Mouse (Mus musculus): ENCODE measurements around the gene Gm867. TPM values are rescaled to one million over a fixed set of nuclear protein-coding genes. Genes with fewer than 3 reads are reported as not detected.
A peak's percentile ranks its signal among the peaks of the same experiment; 100 is the strongest.

Gene Gm867
- polyA plus RNA-seq, 1 experiment from 2014 or later: not detected

GRCm38 (mm10) chr10:75939481-75940234 lies 814 bp downstream of the Gm867 start:
- Histone ChIP-seq H3K36me3 (ENCODE audit: control insufficient read depth, insufficient read depth, low read length) (no peaks in the 10 kb centered on the region), H3K4me1 (ENCODE audit: control insufficient read depth, insufficient read depth, low read length) (peaks cover 11% of the 10 kb centered on the region; the same call in 1 of the 2 replicates), H3K27ac (ENCODE audit: low read depth, low read length) (no peak overlapping the region), H3K9me3 (replicated peaks; ENCODE audit: control insufficient read depth, low read length) (no peaks in the 10 kb centered on the region), H3K27me3 (replicated peaks; ENCODE audit: control insufficient read depth, insufficient read depth, low read length) (peaks cover 18% of the 10 kb centered on the region), H3K4me3 (ENCODE audit: low read depth, low read length) (no peak overlapping the region), H3K4me2 (ENCODE audit: low read length) (no peak overlapping the region), H3K9ac (ENCODE audit: low read length) (no peak overlapping the region)
- WGBS: 55% methylated on average over 9 of the region's 9 CpGs
- DNase-seq (ENCODE audit: low spot score) (no peak), ATAC-seq (no peak)

GRCm38 (mm10) chr10:75937851-75938643 lies 2.4 kb downstream of the Gm867 start:
- H3K27me3 ChIP-seq (replicated peaks; ENCODE audit: control insufficient read depth, insufficient read depth, low read length): peaks cover 19% of the 10 kb centered on the region
- no peak overlapping the region for H3K27ac ChIP-seq (ENCODE audit: low read depth, low read length)
- H3K9me3 ChIP-seq (replicated peaks; ENCODE audit: control insufficient read depth, low read length): no peaks in the 10 kb centered on the region
- no peak overlapping the region for H3K4me3 ChIP-seq (ENCODE audit: low read depth, low read length)
- ATAC-seq (no peak), DNase-seq (ENCODE audit: low spot score) (no peak)
- H3K36me3 ChIP-seq (ENCODE audit: control insufficient read depth, insufficient read depth, low read length): no peaks in the 10 kb centered on the region
- no peak overlapping the region for H3K9ac ChIP-seq (ENCODE audit: low read length)
- 58% methylated on average over 10 of the region's 10 CpGs for WGBS
- no peak overlapping the region for H3K4me2 ChIP-seq (ENCODE audit: low read length)
- H3K4me1 ChIP-seq (ENCODE audit: control insufficient read depth, insufficient read depth, low read length): peaks cover 7% of the 10 kb centered on the region; the same call in 1 of the 2 replicates

- Histone ChIP-seq H3K27me3 (replicated peaks; ENCODE audit: control insufficient read depth, insufficient read depth, low read length) (peaks cover 23% of the 10 kb centered on the region), H3K36me3 (ENCODE audit: control insufficient read depth, insufficient read depth, low read length) (no peaks in the 10 kb centered on the region), H3K4me2 (ENCODE audit: low read length) (no peak overlapping the region), H3K4me1 (ENCODE audit: control insufficient read depth, insufficient read depth, low read length) (peaks cover 11% of the 10 kb centered on the region), H3K9me3 (replicated peaks; ENCODE audit: control insufficient read depth, low read length) (no peaks in the 10 kb centered on the region), H3K4me3 (ENCODE audit: low read depth, low read length) (no peak overlapping the region), H3K27ac (ENCODE audit: low read depth, low read length) (no peak overlapping the region), H3K9ac (ENCODE audit: low read length) (no peak overlapping the region)
- ATAC-seq (no peak), DNase-seq (ENCODE audit: low spot score) (no peak)
- 39% methylated on average over 18 of the region's 18 CpGs for WGBS
These were observed 3.4 kb downstream of the Gm867 start for GRCm38 (mm10) chr10:75936909-75937667.

- H3K4me1 ChIP-seq (ENCODE audit: control insufficient read depth, insufficient read depth, low read length): peaks cover 17% of the 10 kb centered on the region
- H3K4me2 ChIP-seq (ENCODE audit: low read length): peak within 1 kb of the TSS; percentile 92
- H3K27ac ChIP-seq (ENCODE audit: low read depth, low read length): no peak within 1 kb of the TSS
- H3K9ac ChIP-seq (ENCODE audit: low read length): peak within 1 kb of the TSS; percentile 46
- under 1% methylated on average over 51 of the region's 51 CpGs for WGBS
- H3K36me3 ChIP-seq (ENCODE audit: control insufficient read depth, insufficient read depth, low read length): no peaks in the 10 kb centered on the region
- peaks cover 26% of the 10 kb centered on the region for H3K27me3 ChIP-seq (replicated peaks; ENCODE audit: control insufficient read depth, insufficient read depth, low read length)
- DNase-seq (ENCODE audit: low spot score) (peak; percentile 78), ATAC-seq (peak; percentile 52)
- H3K4me3 ChIP-seq (ENCODE audit: low read depth, low read length): peak within 1 kb of the TSS; percentile 46
- no peaks in the 10 kb centered on the region for H3K9me3 ChIP-seq (replicated peaks; ENCODE audit: control insufficient read depth, low read length)
These were observed 4.6 kb downstream of the Gm867 start, which contains the start of gene Mmp11 for GRCm38 (mm10) chr10:75935680-75936541. Gene Mmp11, minus strand, starts transcription at chr10:75936496.

- H3K4me3 ChIP-seq (ENCODE audit: low read depth, low read length): peak overlapping the region; percentile 46; the same call in 1 of the 2 replicates
- H3K9ac ChIP-seq (ENCODE audit: low read length): peak overlapping the region; percentile 46; the same call in 1 of the 2 replicates
- peaks cover 21% of the 10 kb centered on the region for H3K4me1 ChIP-seq (ENCODE audit: control insufficient read depth, insufficient read depth, low read length)
These were observed 5.5 kb downstream of the Gm867 start for GRCm38 (mm10) chr10:75934991-75935390.

GRCm38 (mm10) chr10:75932891-75933290 lies 7.6 kb downstream of the Gm867 start, which contains the start of gene Chchd10:
Gene Chchd10, plus strand, starts transcription at chr10:75933130.
- no peak for ATAC-seq
- Histone ChIP-seq H3K9me3 (replicated peaks; ENCODE audit: control insufficient read depth, low read length) (no peaks in the 10 kb centered on the region), H3K4me2 (ENCODE audit: low read length) (peak within 1 kb of the TSS; percentile 68), H3K4me1 (ENCODE audit: control insufficient read depth, insufficient read depth, low read length) (peaks cover 21% of the 10 kb centered on the region), H3K36me3 (ENCODE audit: control insufficient read depth, insufficient read depth, low read length) (no peaks in the 10 kb centered on the region), H3K9ac (ENCODE audit: low read length) (peak within 1 kb of the TSS; percentile 67), H3K27me3 (replicated peaks; ENCODE audit: control insufficient read depth, insufficient read depth, low read length) (peaks cover 26% of the 10 kb centered on the region), H3K4me3 (ENCODE audit: low read depth, low read length) (peak within 1 kb of the TSS; percentile 38), H3K27ac (ENCODE audit: low read depth, low read length) (no peak within 1 kb of the TSS)
- 28% methylated on average over 6 of the region's 6 CpGs for WGBS
- DNase-seq (ENCODE audit: low spot score): no peak

More at GRCm38 (mm10) chr10:75934991-75935390, 5.5 kb downstream of the Gm867 start:
- Histone ChIP-seq H3K36me3 (ENCODE audit: control insufficient read depth, insufficient read depth, low read length) (no peaks in the 10 kb centered on the region), H3K9me3 (replicated peaks; ENCODE audit: control insufficient read depth, low read length) (no peaks in the 10 kb centered on the region), H3K27me3 (replicated peaks; ENCODE audit: control insufficient read depth, insufficient read depth, low read length) (peaks cover 26% of the 10 kb centered on the region), H3K27ac (ENCODE audit: low read depth, low read length) (no peak overlapping the region), H3K4me2 (ENCODE audit: low read length) (peak overlapping the region; percentile 92)
- 74% methylated on average over 1 of the region's 1 CpGs for WGBS
- no peak for DNase-seq (ENCODE audit: low spot score)
- no peak for ATAC-seq

- H3K4me1 ChIP-seq (ENCODE audit: control insufficient read depth, insufficient read depth, low read length): peaks cover 21% of the 10 kb centered on the region
- 0 out of 2 replicates have a peak, but pooled peaks cover 2% of the 10 kb centered on the region for H3K36me3 ChIP-seq (ENCODE audit: control insufficient read depth, insufficient read depth, low read length)
- H3K4me2 ChIP-seq (ENCODE audit: low read length): peak overlapping the region; percentile 68
- WGBS: under 1% methylated on average over 37 of the region's 44 CpGs
- peak overlapping the region; percentile 38 for H3K4me3 ChIP-seq (ENCODE audit: low read depth, low read length)
- peaks cover 25% of the 10 kb centered on the region for H3K27me3 ChIP-seq (replicated peaks; ENCODE audit: control insufficient read depth, insufficient read depth, low read length)
- H3K9ac ChIP-seq (ENCODE audit: low read length): peak overlapping the region; percentile 67
- no peak overlapping the region for H3K27ac ChIP-seq (ENCODE audit: low read depth, low read length)
- ATAC-seq: peak; percentile 76
- DNase-seq (ENCODE audit: low spot score): peak; percentile 65
- no peaks in the 10 kb centered on the region for H3K9me3 ChIP-seq (replicated peaks; ENCODE audit: control insufficient read depth, low read length)
These were observed 8.3 kb downstream of the Gm867 start for GRCm38 (mm10) chr10:75932081-75932678.

Data from forebrain, embryonic 14.5 days (tissue).